Mouse (Mus musculus) neural tube, embryonic 13.5 days (tissue): ENCODE data around the gene Akt1. TPM values are rescaled to one million over a fixed set of nuclear protein-coding genes. Genes with fewer than 3 reads are reported as not detected.

ENCODE experiments used
- ATAC-seq: fragments of 200-750 bp; cut with Nextera tagmentation; 2 replicates; pipeline ENCODE4 v1.8.0; 2017; ENCODE audit warnings: low read depth, mild to moderate bottlenecking, moderate TSS enrichment, moderate library complexity
- H3K27ac ChIP-seq: fragments of 300-500 bp; sonication (generic); replicated peaks from 2 replicates; pipeline ENCODE4 v1.5.1; 2015; ENCODE audit warnings: moderate library complexity, mild to moderate bottlenecking, inconsistent platforms
- H3K27me3 ChIP-seq: fragments of 300-500 bp; sonication (generic); 2 replicates; pipeline ENCODE4 v1.6.1; 2015; ENCODE audit warnings: mild to moderate bottlenecking, inconsistent platforms
- H3K36me3 ChIP-seq: fragments of 300-500 bp; sonication (generic); 2 replicates; pipeline ENCODE4 v1.6.1; 2015; ENCODE audit warnings: mild to moderate bottlenecking, inconsistent platforms
- H3K4me1 ChIP-seq: fragments of 300-500 bp; sonication (generic); replicated peaks from 2 replicates; pipeline ENCODE4 v1.6.1; 2015; ENCODE audit warnings: inconsistent platforms
- H3K4me2 ChIP-seq: fragments of 300-500 bp; sonication (generic); 2 replicates; pipeline ENCODE4 v1.6.1; 2015; ENCODE audit warnings: inconsistent platforms, mild to moderate bottlenecking, moderate library complexity
- H3K4me3 ChIP-seq: fragments of 300-500 bp; sonication (generic); 2 replicates; pipeline ENCODE4 v1.5.1; 2015; ENCODE audit warnings: mild to moderate bottlenecking, inconsistent platforms
- H3K9ac ChIP-seq: fragments of 300-500 bp; sonication (generic); 2 replicates; pipeline ENCODE4 v1.6.1; 2015; ENCODE audit warnings: moderate library complexity, mild to moderate bottlenecking, inconsistent platforms
- H3K9me3 ChIP-seq: fragments of 300-500 bp; sonication (generic); 2 replicates; pipeline ENCODE4 v1.6.1; 2016; ENCODE audit warnings: inconsistent platforms
- WGBS: fragments of 180-500 bp; shearing (Covaris S2); methylation state at CpG from one replicate; pipeline ENCODE4 v1.1.7; 2015; 5-methylcytosine and 5-hydroxymethylcytosine counted together
- polyA plus RNA-seq: library from polyadenylated mRNA; unstranded; fragments of >200 nt; fragmentation: Nextera tagmentation; extraction: Ambion mirVana; gene quantifications from 2 replicates; pipeline ENCODE4 v1.2.1, GENCODE M21; 2015

Gene Akt1
- polyA plus RNA-seq, 1 experiment from 2014 or later: 101 TPM

DNA sequence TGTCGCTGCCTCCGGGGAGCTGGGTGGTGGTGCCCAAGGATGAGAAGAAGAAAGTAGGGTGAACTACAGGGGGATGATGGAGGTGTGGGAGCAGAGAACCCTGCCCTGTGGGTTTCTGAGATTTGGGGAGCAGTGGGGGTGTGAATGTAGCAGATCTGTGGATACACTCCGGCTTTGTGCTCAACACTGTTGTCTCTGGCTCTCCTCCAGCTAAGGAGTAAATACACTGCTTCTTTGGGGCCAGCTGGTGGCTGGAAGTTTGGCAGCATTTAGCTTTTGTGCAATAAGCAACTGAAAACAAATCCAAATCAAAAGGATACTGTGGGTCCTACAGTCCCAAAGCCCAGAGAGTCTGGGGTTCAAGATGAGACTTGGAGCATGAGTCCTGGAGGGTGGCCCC lies 39.3 kb upstream of the Akt1 start:
- H3K4me1 ChIP-seq: no peaks in the 10 kb centered on the region
- H3K36me3 ChIP-seq: no peaks in the 10 kb centered on the region
- no peak overlapping the region for H3K4me2 ChIP-seq
- H3K9me3 ChIP-seq: no peaks in the 10 kb centered on the region
- 71% methylated on average over 3 of the region's 3 CpGs for WGBS
- H3K4me3 ChIP-seq: no peak overlapping the region
- ATAC-seq: no peak
- H3K9ac ChIP-seq: no peak overlapping the region
- H3K27ac ChIP-seq: peak overlapping the region; percentile 42; the same call in 1 of the 2 replicates
- peaks cover 4% of the 10 kb centered on the region; the same call in 1 of the 2 replicates for H3K27me3 ChIP-seq

DNA sequence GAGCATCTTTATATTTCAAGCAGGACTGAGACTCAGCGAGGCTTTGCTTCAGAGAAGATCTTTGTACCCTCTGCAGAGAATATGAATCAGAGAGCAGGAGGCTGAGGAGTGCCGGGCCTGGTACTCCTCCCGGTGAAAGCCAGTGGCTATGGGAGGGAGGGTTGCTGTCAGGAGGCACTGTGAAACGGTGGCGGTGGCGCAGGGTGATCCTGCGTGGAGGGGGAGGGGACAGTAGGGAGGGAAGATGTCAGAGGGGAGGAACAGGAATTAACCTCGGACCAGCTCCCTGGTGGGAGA lies 32.8 kb upstream of the Akt1 start:
- H3K4me1 ChIP-seq: peaks cover 10% of the 10 kb centered on the region
- no peak overlapping the region; the same call in 1 of the 2 replicates for H3K4me3 ChIP-seq
- peaks cover 28% of the 10 kb centered on the region for H3K27me3 ChIP-seq
- H3K36me3 ChIP-seq: no peaks in the 10 kb centered on the region
- H3K9me3 ChIP-seq: no peaks in the 10 kb centered on the region
- ATAC-seq: peak; percentile 57
- peak overlapping the region; percentile 47; the same call in 1 of the 2 replicates for H3K9ac ChIP-seq
- no peak overlapping the region for H3K27ac ChIP-seq
- peak overlapping the region; percentile 37; the same call in 1 of the 2 replicates for H3K4me2 ChIP-seq
- WGBS: 27% methylated on average over 8 of the region's 8 CpGs

DNA sequence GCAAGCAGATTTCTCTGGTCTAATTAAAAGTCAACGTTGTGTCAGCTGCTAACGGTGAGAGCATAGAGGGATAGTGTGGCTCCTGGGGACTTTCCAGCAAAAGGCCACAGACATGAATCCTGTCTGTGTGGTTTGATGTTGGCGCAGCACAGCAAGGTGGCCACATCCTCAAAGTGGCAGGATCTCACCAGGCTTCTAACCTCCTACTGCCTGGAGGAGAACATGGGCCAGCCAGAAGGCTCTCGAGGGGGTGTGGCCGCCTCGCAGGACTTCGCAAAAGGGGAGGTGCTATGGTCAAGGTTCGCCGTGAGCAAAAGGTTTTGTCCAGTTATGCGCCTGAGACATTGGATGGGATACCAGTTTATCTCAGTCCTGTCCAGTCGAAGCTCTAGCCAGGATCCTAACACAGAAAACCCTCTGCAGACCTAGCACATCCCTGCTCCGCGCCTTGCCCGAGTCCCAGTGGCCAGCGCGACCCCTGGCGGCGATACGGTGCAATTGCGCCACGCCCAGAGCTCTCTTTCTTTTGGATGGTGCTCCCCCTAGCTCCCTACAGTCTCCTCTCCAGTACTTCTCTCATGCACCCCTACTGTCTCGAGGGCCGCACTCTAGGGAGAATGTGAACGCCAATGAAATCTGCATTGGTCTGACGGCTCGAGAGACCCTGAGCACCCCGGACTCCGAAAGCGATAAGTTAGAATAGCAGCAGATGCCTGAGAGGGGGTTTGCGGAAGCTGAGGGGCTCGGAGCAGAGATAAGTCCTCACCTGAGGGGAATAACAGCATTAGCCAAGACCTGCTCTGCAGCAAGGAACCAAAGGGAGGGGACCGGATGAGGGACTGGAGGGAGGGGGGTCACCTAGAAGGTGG lies 32.3 kb upstream of the Akt1 start:
- H3K27ac ChIP-seq: no peak overlapping the region
- no peaks in the 10 kb centered on the region for H3K9me3 ChIP-seq
- peak overlapping the region; percentile 51; the same call in 1 of the 2 replicates for H3K9ac ChIP-seq
- peak overlapping the region; percentile 37 for H3K4me2 ChIP-seq
- WGBS: 13% methylated on average over 32 of the region's 32 CpGs
- H3K27me3 ChIP-seq: peaks cover 34% of the 10 kb centered on the region
- ATAC-seq: peak; percentile 82
- no peaks in the 10 kb centered on the region for H3K36me3 ChIP-seq
- peak overlapping the region; percentile 11; the same call in 1 of the 2 replicates for H3K4me3 ChIP-seq
- peaks cover 10% of the 10 kb centered on the region for H3K4me1 ChIP-seq

DNA sequence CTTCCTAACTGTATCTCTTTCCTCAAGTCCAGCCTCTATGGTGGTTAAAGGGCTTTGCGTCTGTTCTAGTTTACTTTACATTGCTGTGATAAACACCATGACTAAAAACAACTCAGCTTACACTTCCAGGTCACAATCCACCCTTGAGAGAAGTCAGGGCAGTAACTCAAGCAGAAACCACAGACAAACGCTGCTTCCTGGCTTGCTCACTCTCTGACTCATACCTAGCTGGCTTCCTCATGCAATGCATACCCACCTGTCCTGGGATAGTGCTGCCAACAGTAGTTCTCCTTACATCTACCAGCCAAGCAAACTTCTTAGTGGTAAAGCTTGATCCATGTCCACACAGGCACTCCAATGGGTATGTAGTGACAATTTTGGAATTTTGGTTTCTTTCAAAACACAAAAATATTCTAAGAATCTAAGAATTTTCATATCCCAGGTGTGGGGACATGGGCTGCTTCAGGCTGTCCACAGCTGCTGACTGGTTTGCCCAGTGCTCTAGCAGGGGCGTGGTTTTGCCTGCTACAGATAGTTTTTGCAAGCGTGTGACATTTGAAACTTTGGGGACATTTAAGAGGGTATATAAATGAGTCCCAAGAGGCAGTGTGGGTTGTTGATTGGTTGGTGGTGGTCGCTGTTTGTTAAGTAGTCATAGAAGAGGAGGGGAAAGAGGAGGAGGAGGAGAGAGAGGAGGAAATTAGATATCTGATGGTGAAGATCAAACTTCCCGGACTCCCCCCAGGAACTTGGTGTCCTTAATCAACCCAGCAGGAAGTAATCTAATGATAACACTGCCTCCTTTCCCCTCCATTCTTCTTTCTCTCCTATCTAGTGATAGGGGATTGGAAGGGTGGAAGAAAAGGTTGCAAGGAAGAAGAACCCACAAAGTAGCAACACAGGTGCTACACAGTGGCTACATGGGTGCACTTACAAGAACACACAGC lies 28.0 kb upstream of the Akt1 start:
- peaks cover 29% of the 10 kb centered on the region for H3K27me3 ChIP-seq
- no peak overlapping the region for H3K4me3 ChIP-seq
- no peak overlapping the region for H3K4me2 ChIP-seq
- 72% methylated on average over 6 of the region's 6 CpGs for WGBS
- no peaks in the 10 kb centered on the region for H3K36me3 ChIP-seq
- no peaks in the 10 kb centered on the region for H3K9me3 ChIP-seq
- H3K27ac ChIP-seq: no peak overlapping the region
- H3K4me1 ChIP-seq: peaks cover 26% of the 10 kb centered on the region
- H3K9ac ChIP-seq: no peak overlapping the region
- no peak for ATAC-seq

DNA sequence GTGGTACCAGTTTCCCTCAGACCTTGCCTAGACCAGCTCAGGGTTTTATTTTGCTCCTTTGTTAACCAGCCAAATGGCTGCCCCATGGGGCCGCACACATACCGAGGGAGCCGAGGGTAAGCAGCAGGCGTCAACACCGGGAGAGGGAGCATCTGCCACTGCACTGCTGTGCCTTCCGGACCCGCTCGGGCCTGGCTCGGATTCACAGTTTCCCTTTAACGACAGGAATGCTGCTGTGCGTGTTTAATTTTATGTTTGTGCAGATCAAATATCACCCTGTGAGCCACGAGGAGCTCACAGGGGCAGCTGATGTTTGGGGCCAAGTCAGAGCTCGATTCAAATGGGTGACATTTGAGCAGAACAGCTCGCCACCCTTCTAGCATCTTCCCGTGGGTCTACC lies 25.8 kb upstream of the Akt1 start:
- 11% methylated on average over 15 of the region's 15 CpGs for WGBS
- Histone ChIP-seq H3K27ac (peak overlapping the region; percentile 20), H3K9ac (peak overlapping the region; percentile 44; the same call in 1 of the 2 replicates), H3K36me3 (no peaks in the 10 kb centered on the region), H3K4me3 (no peak overlapping the region; the same call in 1 of the 2 replicates), H3K9me3 (no peaks in the 10 kb centered on the region), H3K4me1 (peaks cover 16% of the 10 kb centered on the region), H3K27me3 (peaks cover 23% of the 10 kb centered on the region), H3K4me2 (peak overlapping the region; percentile 18)
- peak; percentile 57; the same call in 1 of the 2 replicates for ATAC-seq

DNA sequence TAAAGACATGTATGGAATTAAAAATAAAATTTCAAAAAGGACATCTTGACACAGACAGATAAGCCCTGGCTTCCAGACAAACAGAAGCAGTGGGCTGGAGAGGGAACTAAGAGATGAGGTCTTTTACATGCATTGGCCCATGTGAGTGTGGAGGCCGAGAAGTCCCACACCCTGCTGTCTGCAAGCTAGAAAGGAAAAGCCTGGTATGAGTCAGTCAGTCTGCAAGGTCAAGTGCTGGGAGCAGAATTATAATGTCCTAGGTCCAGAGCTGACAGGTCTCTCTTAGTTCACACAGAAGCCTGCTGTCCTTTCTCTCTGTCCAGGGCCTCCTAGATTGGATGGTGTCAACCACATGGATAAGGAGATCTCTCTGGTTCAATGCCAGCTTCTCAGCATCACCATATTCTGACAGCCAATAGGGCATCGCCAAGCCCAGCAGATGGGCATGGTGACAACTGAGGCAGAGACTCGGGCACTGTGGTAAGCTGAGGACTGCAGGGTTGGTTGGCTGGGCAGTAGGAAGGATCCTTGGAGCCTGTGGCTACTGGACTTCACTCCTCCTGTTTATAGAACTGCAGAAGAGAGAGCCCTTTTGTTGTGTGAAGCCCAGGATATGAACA lies 22.2 kb upstream of the Akt1 start:
- Histone ChIP-seq H3K9me3 (no peaks in the 10 kb centered on the region), H3K4me1 (peaks cover 35% of the 10 kb centered on the region), H3K36me3 (no peaks in the 10 kb centered on the region), H3K27me3 (peaks cover 17% of the 10 kb centered on the region), H3K27ac (no peak overlapping the region), H3K9ac (no peak overlapping the region), H3K4me3 (no peak overlapping the region), H3K4me2 (no peak overlapping the region)
- 81% methylated on average over 3 of the region's 3 CpGs for WGBS
- ATAC-seq: no peak

DNA sequence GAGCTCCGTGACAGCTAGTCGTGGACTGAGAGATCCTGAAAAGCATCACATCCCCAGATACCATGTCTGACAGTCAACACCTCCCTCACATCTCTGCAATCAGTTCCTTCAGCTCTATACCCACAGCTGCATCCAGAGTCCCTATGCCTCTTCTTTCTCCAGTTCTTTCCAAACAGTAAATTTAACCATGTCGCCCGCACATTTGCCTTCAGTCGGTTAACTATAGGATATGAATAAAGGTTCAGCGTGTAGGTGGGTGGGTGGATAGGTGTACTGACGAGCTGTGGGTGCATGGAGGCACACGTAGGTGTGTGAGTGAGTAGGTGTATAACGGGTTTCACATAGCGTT lies 19.4 kb upstream of the Akt1 start:
- H3K9me3 ChIP-seq: no peaks in the 10 kb centered on the region
- no peak for ATAC-seq
- H3K36me3 ChIP-seq: no peaks in the 10 kb centered on the region

DNA sequence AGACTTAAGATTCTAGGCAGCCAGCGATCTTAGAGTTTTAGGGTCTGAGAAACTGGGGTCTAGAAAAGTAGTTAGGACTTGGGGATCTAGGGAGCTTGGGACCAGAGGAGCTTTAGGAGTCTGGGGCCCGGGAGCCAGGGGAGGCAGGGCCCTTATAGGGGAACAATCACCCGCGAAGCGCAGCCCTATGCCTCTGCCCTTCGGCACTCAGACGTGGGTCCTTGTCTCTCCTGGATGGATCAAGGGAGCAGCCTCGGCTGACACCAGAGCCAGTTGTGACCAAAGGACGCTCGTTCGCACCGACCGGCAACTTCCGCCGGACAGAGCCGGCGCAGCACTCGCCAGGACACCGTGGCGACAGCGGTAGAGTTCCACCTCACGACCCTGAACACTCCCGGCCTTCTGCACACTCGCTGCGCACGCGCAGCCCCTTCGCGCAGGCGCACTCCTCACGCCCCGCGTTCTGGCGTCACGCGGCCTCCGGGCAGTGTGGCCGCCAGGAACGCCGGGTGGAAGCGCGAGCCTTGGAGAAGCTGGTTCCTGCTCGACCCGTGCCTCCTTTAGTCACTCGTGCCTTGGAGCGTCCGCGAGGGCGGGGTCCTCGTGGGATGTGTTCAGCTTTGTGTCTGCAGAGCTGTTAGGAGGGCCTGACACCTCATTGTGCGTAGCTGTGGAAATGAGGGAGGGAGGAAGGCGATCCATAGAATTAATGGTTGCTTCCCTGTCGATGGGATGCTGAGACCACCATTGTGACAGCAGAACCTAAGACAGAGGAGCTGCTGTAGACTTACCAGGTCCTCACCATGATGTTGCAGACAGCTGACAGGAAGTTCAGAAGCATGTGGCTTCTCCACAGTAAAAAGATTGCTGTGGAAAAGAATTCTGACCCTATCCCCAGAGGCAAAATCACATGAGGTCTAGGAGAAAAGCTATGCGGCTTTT lies 18.8 kb upstream of the Akt1 start:
- peak overlapping the region; percentile 95 for H3K4me2 ChIP-seq
- peaks cover 19% of the 10 kb centered on the region for H3K4me1 ChIP-seq
- H3K4me3 ChIP-seq: peak overlapping the region; percentile 76
- peak; percentile 96 for ATAC-seq
- H3K9ac ChIP-seq: peak overlapping the region; percentile 96
- no peaks in the 10 kb centered on the region for H3K36me3 ChIP-seq
- H3K27ac ChIP-seq: peak overlapping the region; percentile 95
- H3K9me3 ChIP-seq: no peaks in the 10 kb centered on the region
- WGBS: 3% methylated on average over 54 of the region's 54 CpGs
- peaks cover 7% of the 10 kb centered on the region; the same call in 1 of the 2 replicates for H3K27me3 ChIP-seq

More for the DNA sequence above, 19.4 kb upstream of the Akt1 start:
- Histone ChIP-seq H3K4me2 (peak overlapping the region; percentile 95), H3K4me1 (peaks cover 19% of the 10 kb centered on the region), H3K4me3 (peak overlapping the region; percentile 76), H3K9ac (peak overlapping the region; percentile 96), H3K27ac (peak overlapping the region; percentile 95), H3K27me3 (peaks cover 7% of the 10 kb centered on the region; the same call in 1 of the 2 replicates)
- 78% methylated on average over 10 of the region's 10 CpGs for WGBS

DNA sequence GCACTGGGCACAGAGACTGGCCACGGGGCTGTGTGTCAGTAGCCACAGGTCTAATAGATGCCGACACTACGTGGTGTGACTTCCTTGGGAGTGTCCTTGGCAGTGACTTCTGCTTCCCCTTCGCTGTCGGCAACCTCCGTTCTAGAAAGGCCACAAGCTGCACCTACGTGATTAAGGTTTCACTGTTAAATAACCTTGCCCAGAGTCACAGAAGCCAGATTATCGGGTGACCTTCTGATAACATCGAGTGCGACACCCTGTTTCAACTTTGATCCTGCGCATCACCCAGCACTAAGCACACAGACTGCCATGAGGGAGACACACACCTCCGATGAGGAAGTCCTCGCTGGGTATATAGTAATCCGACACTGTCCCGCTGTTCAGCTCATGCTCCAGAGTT lies 13.8 kb upstream of the Akt1 start:
- H3K27ac ChIP-seq: no peak overlapping the region
- no peaks in the 10 kb centered on the region for H3K36me3 ChIP-seq
- no peak overlapping the region for H3K9ac ChIP-seq
- no peak for ATAC-seq
- H3K27me3 ChIP-seq: no peaks in the 10 kb centered on the region
- H3K9me3 ChIP-seq: no peaks in the 10 kb centered on the region
- peaks cover 9% of the 10 kb centered on the region for H3K4me1 ChIP-seq
- H3K4me2 ChIP-seq: no peak overlapping the region
- 80% methylated on average over 15 of the region's 15 CpGs for WGBS
- no peak overlapping the region for H3K4me3 ChIP-seq

DNA sequence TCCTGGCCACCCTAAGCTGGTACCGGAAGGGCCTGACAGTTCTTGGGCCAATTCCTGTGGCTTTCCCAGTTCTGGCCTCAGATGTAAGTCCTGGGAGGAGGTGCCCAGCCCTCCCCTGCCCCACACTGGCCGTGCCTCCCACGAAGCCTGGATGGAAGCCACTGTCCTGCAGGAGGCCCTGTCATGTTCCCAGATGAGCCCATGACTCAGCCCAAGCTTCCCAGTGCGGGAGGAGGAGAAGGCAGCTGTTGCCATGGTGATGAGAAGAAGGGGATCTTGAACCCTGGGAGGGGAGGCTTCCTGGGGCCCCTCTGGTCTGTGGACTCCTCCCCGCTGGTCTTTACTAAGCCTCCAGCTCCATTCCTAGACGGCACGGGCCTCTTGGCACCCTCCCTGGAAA lies 8.7 kb upstream of the Akt1 start:
- H3K4me3 ChIP-seq: no peak overlapping the region
- no peak for ATAC-seq
- peaks cover 28% of the 10 kb centered on the region for H3K27me3 ChIP-seq
- H3K4me1 ChIP-seq: peaks cover 20% of the 10 kb centered on the region
- no peaks in the 10 kb centered on the region for H3K9me3 ChIP-seq
- no peak overlapping the region for H3K4me2 ChIP-seq
- no peaks in the 10 kb centered on the region for H3K36me3 ChIP-seq
- H3K27ac ChIP-seq: no peak overlapping the region
- WGBS: 42% methylated on average over 7 of the region's 7 CpGs
- H3K9ac ChIP-seq: no peak overlapping the region
